20 mouse cellular contexts compared by ENCODE assay signal in the genomic region with DNA sequence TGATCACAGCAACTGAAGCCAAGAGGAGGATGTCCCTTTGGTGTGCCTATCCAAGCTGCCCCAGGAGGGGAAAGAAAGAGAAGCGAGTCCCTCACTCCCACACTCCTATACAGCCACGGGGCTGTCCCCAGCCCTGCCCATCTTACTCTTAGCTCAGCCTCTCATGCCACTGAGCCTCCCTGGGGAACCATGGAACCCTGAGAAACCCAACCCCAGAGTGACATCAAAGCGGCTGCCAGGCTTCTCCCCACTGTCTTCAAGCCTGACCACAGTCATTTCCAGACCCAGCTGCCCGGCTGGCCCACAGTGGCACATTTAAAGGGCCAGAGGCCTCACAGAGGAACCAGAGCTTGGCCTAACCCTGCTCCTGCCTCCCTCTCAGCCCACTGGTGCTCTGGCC. TPM values are rescaled to one million over a fixed set of nuclear protein-coding genes. Genes with fewer than 3 reads are reported as not detected.
DNase-seq lines count a peak whose midpoint lies in the region; ATAC-seq and TF ChIP-seq lines count a peak whose summit lies in the region.
"Had no signal": no experiment of that assay in that cellular context is flagged by ENCODE, and none has a peak within 500 bp of the region (broad histone marks: within the 10 kb centered on the region; RNA-seq: fewer than 3 reads in every experiment).

No protein-coding gene starts in this region.

- 66% methylated on average over 4 of the region's 4 CpGs for WGBS in hindbrain, embryonic 10.5 days
- WGBS in hindbrain, embryonic 11.5 days = 54% methylated on average over 4 of the region's 4 CpGs
- 69% methylated on average over 4 of the region's 4 CpGs for WGBS in midbrain, embryonic 10.5 days
- 64% methylated on average over 4 of the region's 4 CpGs for WGBS in midbrain, embryonic 15.5 days
- 57% methylated on average over 4 of the region's 4 CpGs for WGBS in liver, embryonic 16.5 days (ENCODE audit: insufficient replicate concordance)

- H3K4me2 ChIP-seq in hindbrain, embryonic 11.5 days (replicated peaks; ENCODE audit: low read depth, low read length) = no peak overlapping the region
- H3K4me2 ChIP-seq in midbrain, embryonic 15.5 days = no peak overlapping the region
- H3K4me2 ChIP-seq in liver, embryonic 16.5 days (ENCODE audit: low read depth, low read length) = no peak overlapping the region
- H3K4me2 ChIP-seq: lung, embryonic 14.5 days; midbrain, embryonic 12.5 days had no signal

- in situ Hi-C loops in Patski (cut with MboI; ENCODE audit: low pct_unique_long_range_greater_than_20kb) = no loop called here

- no peak overlapping the region for H3K4me3 ChIP-seq in hindbrain, embryonic 10.5 days
- H3K4me3 ChIP-seq in hindbrain, embryonic 11.5 days (ENCODE audit: low read depth, low read length) = no peak overlapping the region
- H3K4me3 ChIP-seq in midbrain, embryonic 10.5 days = no peak overlapping the region
- H3K4me3 ChIP-seq in midbrain, embryonic 15.5 days = no peak overlapping the region
- H3K4me3 ChIP-seq in liver, embryonic 16.5 days (ENCODE audit: low read depth, low read length) = no peak overlapping the region
- H3K4me3 ChIP-seq: erythroblast, embryonic 14.5 days; left cerebral cortex, adult 2 months; midbrain, embryonic 12.5 days had no signal

- H3K27me3 ChIP-seq in hindbrain, embryonic 10.5 days (ENCODE audit: insufficient read depth, poor library complexity, severe bottlenecking) = peaks cover 8% of the 10 kb centered on the region
- no peaks in the 10 kb centered on the region for H3K27me3 ChIP-seq in hindbrain, embryonic 11.5 days (ENCODE audit: control insufficient read depth, insufficient read depth, low read length)
- H3K27me3 ChIP-seq in midbrain, embryonic 10.5 days (ENCODE audit: low read depth, poor library complexity, severe bottlenecking) = no peaks in the 10 kb centered on the region
- H3K27me3 ChIP-seq in midbrain, embryonic 15.5 days (replicated peaks) = no peaks in the 10 kb centered on the region
- no peaks in the 10 kb centered on the region for H3K27me3 ChIP-seq in Patski
- no peaks in the 10 kb centered on the region for H3K27me3 ChIP-seq in liver, embryonic 16.5 days (ENCODE audit: control insufficient read depth, insufficient read depth, low read depth, low read length)
- H3K27me3 ChIP-seq: midbrain, embryonic 12.5 days had no signal

- TF ChIP-seq CTCF in Patski (IDR thresholded peaks at IDR 0.05) = no peak

- H3K9ac ChIP-seq in hindbrain, embryonic 11.5 days (ENCODE audit: low read depth, low read length) = no peak overlapping the region
- no peak overlapping the region for H3K9ac ChIP-seq in midbrain, embryonic 15.5 days
- H3K9ac ChIP-seq in liver, embryonic 16.5 days (ENCODE audit: low read depth, low read length) = no peak overlapping the region
- H3K9ac ChIP-seq: lung, embryonic 14.5 days; midbrain, embryonic 12.5 days had no signal

- peaks cover 62% of the 10 kb centered on the region for H3K4me1 ChIP-seq in hindbrain, embryonic 10.5 days (replicated peaks)
- 0 out of 2 replicates have a peak, but pooled peaks cover 3% of the 10 kb centered on the region for H3K4me1 ChIP-seq in hindbrain, embryonic 11.5 days (replicated peaks; ENCODE audit: control insufficient read depth, insufficient read depth, low read length)
- peaks cover 27% of the 10 kb centered on the region for H3K4me1 ChIP-seq in midbrain, embryonic 10.5 days
- H3K4me1 ChIP-seq in midbrain, embryonic 15.5 days = peaks cover 6% of the 10 kb centered on the region; the same call in 1 of the 2 replicates
- H3K4me1 ChIP-seq in liver, embryonic 16.5 days (ENCODE audit: control insufficient read depth, low read depth, low read length) = peaks cover 49% of the 10 kb centered on the region
- H3K4me1 ChIP-seq: midbrain, embryonic 12.5 days had no signal

- peaks cover 17% of the 10 kb centered on the region for H3K36me3 ChIP-seq in hindbrain, embryonic 10.5 days
- no peaks in the 10 kb centered on the region for H3K36me3 ChIP-seq in hindbrain, embryonic 11.5 days (ENCODE audit: control insufficient read depth, insufficient read depth, low read length)
- H3K36me3 ChIP-seq in midbrain, embryonic 10.5 days = peaks cover 27% of the 10 kb centered on the region
- H3K36me3 ChIP-seq in midbrain, embryonic 15.5 days (replicated peaks) = no peaks in the 10 kb centered on the region
- no peaks in the 10 kb centered on the region for H3K36me3 ChIP-seq in liver, embryonic 16.5 days (ENCODE audit: control insufficient read depth, insufficient read depth)
- H3K36me3 ChIP-seq: G1E had no signal

- H3K27ac ChIP-seq in hindbrain, embryonic 10.5 days = peak overlapping the region; percentile 62
- H3K27ac ChIP-seq in hindbrain, embryonic 11.5 days (ENCODE audit: low read depth, low read length) = no peak overlapping the region
- 0 out of 2 replicates have a peak overlapping the region, but pooled peaks have one; percentile 35 for H3K27ac ChIP-seq in midbrain, embryonic 10.5 days (replicated peaks)
- no peak overlapping the region for H3K27ac ChIP-seq in midbrain, embryonic 15.5 days
- 0 out of 2 replicates have a peak overlapping the region, but pooled peaks have one; percentile 26 for H3K27ac ChIP-seq in liver, embryonic 16.5 days (ENCODE audit: low read length)
- H3K27ac ChIP-seq: left cerebral cortex, adult 2 months; midbrain, embryonic 12.5 days had no signal

- POLR2A ChIA-PET in Patski (lab: Charles Lee) = no interaction called here

- DNase-seq in hindbrain, embryonic 10.5 days (ENCODE audit: low spot score) = no peak
- no peak for DNase-seq in hindbrain, embryonic 11.5 days (ENCODE audit: low spot score)
- no peak for DNase-seq in midbrain, embryonic 10.5 days (ENCODE audit: low spot score)
- DNase-seq in Patski (ENCODE audit: low read depth, low spot score) = no peak
- DNase-seq in right cerebral cortex, postnatal 14 days = no peak
- DNase-seq: cerebellum, postnatal 14 days; gastrocnemius, postnatal 14 days; heart, postnatal 36 days; kidney, postnatal 10 days; lung, embryonic 14.5 days; lung, postnatal 4 days; right cerebral cortex, adult 18-20 months had no signal

- ATAC-seq in hindbrain, embryonic 11.5 days (ENCODE audit: low FRiP score) = no peak
- no peak for ATAC-seq in midbrain, embryonic 15.5 days (replicated peaks)
- peak; percentile 35 for ATAC-seq in Patski
- ATAC-seq in liver, embryonic 16.5 days (ENCODE audit: low read depth) = no peak
- no peak for ATAC-seq in erythroid progenitor cell, adult 5-6 weeks (replicated peaks; ENCODE audit: low FRiP score, poor library complexity, severe bottlenecking)
- ATAC-seq: intestine, embryonic 16.5 days had no signal

- no peaks in the 10 kb centered on the region for H3K9me3 ChIP-seq in hindbrain, embryonic 10.5 days
- H3K9me3 ChIP-seq in hindbrain, embryonic 11.5 days (ENCODE audit: control insufficient read depth, low read length) = no peaks in the 10 kb centered on the region
- no peaks in the 10 kb centered on the region for H3K9me3 ChIP-seq in midbrain, embryonic 10.5 days (replicated peaks)
- H3K9me3 ChIP-seq in midbrain, embryonic 15.5 days = no peaks in the 10 kb centered on the region
- H3K9me3 ChIP-seq in liver, embryonic 16.5 days (replicated peaks; ENCODE audit: control insufficient read depth, low read length) = no peaks in the 10 kb centered on the region
- H3K9me3 ChIP-seq: G1E; midbrain, embryonic 12.5 days had no signal

- CTCF ChIA-PET in Patski (lab: Charles Lee) = no interaction called here

RNA-seq across cellular contexts. Expression of a gene that starts 47.5 kb away (rescaled TPM):
- 23.4 and 26.1 TPM in 2 replicates for polyA plus RNA-seq in hindbrain, embryonic 10.5 days (2016; fragmentation: Nextera tagmentation; extraction: Ambion mirVana)
- polyA plus RNA-seq in hindbrain, embryonic 11.5 days (2014; fragmentation: Nextera tagmentation; extraction: Ambion mirVana) = 17.4 and 21.2 TPM in 2 replicates
- polyA plus RNA-seq in midbrain, embryonic 10.5 days (2016; fragmentation: Nextera tagmentation; extraction: Ambion mirVana) = 34.2 and 38.6 TPM in 2 replicates
- polyA plus RNA-seq in midbrain, embryonic 15.5 days (2015; fragmentation: Nextera tagmentation; extraction: Ambion mirVana) = 8.8 and 9.6 TPM in 2 replicates
- 2.0 TPM for polyA plus RNA-seq in Patski (2021)
- polyA plus RNA-seq in liver, embryonic 16.5 days (2015; fragmentation: Nextera tagmentation; extraction: Ambion mirVana) = 11.9 and 15.5 TPM in 2 replicates
- not detected in 2 replicates for total RNA-seq in erythroid progenitor cell, adult 5-6 weeks (2015; ENCODE audit: low replicate concordance)
- total RNA-seq in erythroid progenitor cell, adult 5-6 weeks (2017; ENCODE audit: low replicate concordance) = not detected in 2 replicates
- total RNA-seq: G1E had no signal
- polyA plus RNA-seq: G1E had no signal

Comparison
In these comparisons a context has a peak if more than half of its experiments do, and no peak if none do; other contexts are left out.
1. H3K27ac ChIP-seq: peak in hindbrain, embryonic 10.5 days (single experiment), midbrain, embryonic 10.5 days (single experiment) and liver, embryonic 16.5 days (single experiment); none in hindbrain, embryonic 11.5 days (single experiment) and midbrain, embryonic 15.5 days (single experiment).